Mouse (Mus musculus): Measurements from ENCODE around the gene Sec14l5. TPM values are rescaled to one million over a fixed set of nuclear protein-coding genes. Genes with fewer than 3 reads are reported as not detected.

Gene Sec14l5
- total RNA-seq (2021) = 10 to 100 TPM in 1 of 2 experiments, 1 to 10 TPM in 1; 7.3 to 10.6 TPM
- long read RNA-seq, full-length matches to known transcripts = 3 of 9 reads
- long read RNA-seq, partial matches to known transcripts = 0 of 9 reads
- long read RNA-seq, other reads (novel, unspliced or antisense) = 6 of 9 reads

- no peak for DNase-seq (ENCODE audit: low spot score in 2 of 2)
Observed at GRCm38 (mm10) chr16:5147037-5147385, at the start of gene Sec14l5. TSS of gene Sec14l5 (plus strand) at chr16:5147109.

GRCm38 (mm10) chr16:5101000-5101399 lies 45.9 kb upstream of the Sec14l5 start:
- no peak for DNase-seq (ENCODE audit: low spot score in 2 of 2)

GRCm38 (mm10) chr16:5109877-5110276 lies 37.0 kb upstream of the Sec14l5 start:
- DNase-seq (ENCODE audit: low spot score in 2 of 2) = no peak

- no peak for DNase-seq (ENCODE audit: low spot score in 2 of 2)
Observed at GRCm38 (mm10) chr16:5111021-5111420, 35.9 kb upstream of the Sec14l5 start.

- DNase-seq (ENCODE audit: low spot score in 2 of 2) = no peak
Observed at GRCm38 (mm10) chr16:5113002-5113550, 33.8 kb upstream of the Sec14l5 start.

GRCm38 (mm10) chr16:5113582-5113981 lies 33.3 kb upstream of the Sec14l5 start:
- DNase-seq (ENCODE audit: low spot score in 2 of 2) = no peak

- DNase-seq (ENCODE audit: low spot score in 2 of 2) = no peak
Observed at GRCm38 (mm10) chr16:5119385-5119784, 27.5 kb upstream of the Sec14l5 start.

GRCm38 (mm10) chr16:5119845-5120244 lies 27.1 kb upstream of the Sec14l5 start:
- no peak for DNase-seq (ENCODE audit: low spot score in 2 of 2)

- DNase-seq (ENCODE audit: low spot score in 2 of 2) = no peak
Observed at GRCm38 (mm10) chr16:5123476-5123875, 23.4 kb upstream of the Sec14l5 start.

GRCm38 (mm10) chr16:5130196-5130595 lies 16.7 kb upstream of the Sec14l5 start:
- DNase-seq (ENCODE audit: low spot score in 2 of 2) = no peak

GRCm38 (mm10) chr16:5130766-5131165 lies 16.1 kb upstream of the Sec14l5 start:
- no peak for DNase-seq (ENCODE audit: low spot score in 2 of 2)

- DNase-seq (ENCODE audit: low spot score in 2 of 2) = no peak
Observed at GRCm38 (mm10) chr16:5131251-5131922, 15.5 kb upstream of the Sec14l5 start.

- DNase-seq (ENCODE audit: low spot score in 2 of 2) = no peak
Observed at GRCm38 (mm10) chr16:5132401-5132801, 14.5 kb upstream of the Sec14l5 start, which contains the start of gene Ppl. TSS of gene Ppl (minus strand) at chr16:5132421.

GRCm38 (mm10) chr16:5134623-5135330 lies 12.1 kb upstream of the Sec14l5 start:
- peak; percentile 71 to 80 for DNase-seq (ENCODE audit: low spot score in 2 of 2)

- no peak for DNase-seq (ENCODE audit: low spot score in 2 of 2)
Observed at GRCm38 (mm10) chr16:5135551-5136261, 11.2 kb upstream of the Sec14l5 start.

GRCm38 (mm10) chr16:5136505-5136904 lies 10.4 kb upstream of the Sec14l5 start:
- no peak for DNase-seq (ENCODE audit: low spot score in 2 of 2)

- no peak for DNase-seq (ENCODE audit: low spot score in 2 of 2)
Observed at GRCm38 (mm10) chr16:5137006-5137540, 9.8 kb upstream of the Sec14l5 start.

- no peak for DNase-seq (ENCODE audit: low spot score in 2 of 2)
Observed at GRCm38 (mm10) chr16:5139741-5140140, 7.2 kb upstream of the Sec14l5 start.

GRCm38 (mm10) chr16:5145570-5145969 lies 1.3 kb upstream of the Sec14l5 start:
- DNase-seq (ENCODE audit: low spot score in 2 of 2) = peak; percentile 54 to 93

- peak; percentile 37 to 65 for DNase-seq (ENCODE audit: low spot score in 2 of 2)
Observed at GRCm38 (mm10) chr16:5146367-5147036, 407 bp upstream of the Sec14l5 start.

- peak in 1 of 2 experiments; percentile 43 for DNase-seq (ENCODE audit: low spot score in 2 of 2)
Observed at GRCm38 (mm10) chr16:5150544-5150943, 3.6 kb downstream of the Sec14l5 start.
